18 mouse cellular contexts compared by ENCODE assay signal in genomic region chr9:89449656-89450055, GRCm38 (mm10).
DNase-seq lines count a peak whose midpoint lies in the region; ATAC-seq and TF ChIP-seq lines count a peak whose summit lies in the region.
"Had no signal": no experiment of that assay in that cellular context is flagged by ENCODE, and none has a peak within 500 bp of the region (broad histone marks: within the 10 kb centered on the region; RNA-seq: fewer than 3 reads in every experiment).

No protein-coding gene starts in this region.

- no peaks in the 10 kb centered on the region for H3K27me3 ChIP-seq in hindbrain, embryonic 10.5 days (ENCODE audit: insufficient read depth, poor library complexity, severe bottlenecking)
- H3K27me3 ChIP-seq in hindbrain, embryonic 12.5 days, result no peaks in the 10 kb centered on the region
- no peaks in the 10 kb centered on the region for H3K27me3 ChIP-seq in lung, embryonic 14.5 days (ENCODE audit: insufficient read depth, low read length)
- no peaks in the 10 kb centered on the region for H3K27me3 ChIP-seq in hindbrain, embryonic 11.5 days (ENCODE audit: control insufficient read depth, insufficient read depth, low read length)
- no peaks in the 10 kb centered on the region for H3K27me3 ChIP-seq in cerebellum, adult 2 months (ENCODE audit: control insufficient read depth, insufficient read depth, low read length)
- H3K27me3 ChIP-seq: megakaryocyte, embryonic 14.5 days; Patski had no signal

- TF ChIP-seq POLR2A in cerebellum, adult 2 months (IDR thresholded peaks at IDR 0.05; ENCODE audit: borderline replicate concordance, insufficient read depth, low read length), result no peak

- DNase-seq in hindbrain, embryonic 10.5 days (ENCODE audit: low spot score), result peak; percentile 8
- peak; percentile 46 for DNase-seq in lung, embryonic 14.5 days
- no peak for DNase-seq in lung, postnatal 14 days
- DNase-seq in hindbrain, embryonic 11.5 days (ENCODE audit: low spot score), result peak; percentile 1
- DNase-seq in mesoderm, embryonic 11.5 days (ENCODE audit: low read depth, low spot score), result peak; percentile 62
- no peak for DNase-seq in ovary, postnatal 14 days (ENCODE audit: low spot score)
- DNase-seq in cerebellum, adult 2 months, result no peak
- DNase-seq: cerebellum, adult 11-12 months; heart, adult 18-20 months; layer of hippocampus, postnatal 36 days; liver; lung, adult 2 months; right cerebral cortex, postnatal 25 days; thymus, postnatal 25 days had no signal

- WGBS in hindbrain, embryonic 10.5 days, result 80% methylated on average over 6 of the region's 6 CpGs
- 77% methylated on average over 6 of the region's 6 CpGs for WGBS in hindbrain, embryonic 12.5 days
- WGBS in lung, embryonic 14.5 days, result 60% methylated on average over 6 of the region's 6 CpGs
- WGBS in hindbrain, embryonic 11.5 days, result 77% methylated on average over 6 of the region's 6 CpGs
- 51% methylated on average over 6 of the region's 6 CpGs for WGBS in cerebellum, adult 2 months

- H3K27ac ChIP-seq in hindbrain, embryonic 10.5 days, result no peak overlapping the region
- H3K27ac ChIP-seq in hindbrain, embryonic 12.5 days, result no peak overlapping the region
- no peak overlapping the region for H3K27ac ChIP-seq in lung, embryonic 14.5 days (ENCODE audit: low read depth)
- no peak overlapping the region for H3K27ac ChIP-seq in hindbrain, embryonic 11.5 days (ENCODE audit: low read depth, low read length)
- H3K27ac ChIP-seq in cerebellum, adult 2 months (ENCODE audit: insufficient read depth, low read length), result no peak overlapping the region
- H3K27ac ChIP-seq: forebrain, embryonic 10.5 days had no signal

- no peaks in the 10 kb centered on the region; the same call in 1 of the 2 replicates for H3K4me1 ChIP-seq in hindbrain, embryonic 10.5 days (replicated peaks)
- H3K4me1 ChIP-seq in hindbrain, embryonic 12.5 days, result no peaks in the 10 kb centered on the region
- no peaks in the 10 kb centered on the region for H3K4me1 ChIP-seq in lung, embryonic 14.5 days (ENCODE audit: insufficient read depth)
- no peaks in the 10 kb centered on the region for H3K4me1 ChIP-seq in hindbrain, embryonic 11.5 days (replicated peaks; ENCODE audit: control insufficient read depth, insufficient read depth, low read length)
- no peaks in the 10 kb centered on the region for H3K4me1 ChIP-seq in cerebellum, adult 2 months (ENCODE audit: control insufficient read depth, insufficient read depth, low read length)
- H3K4me1 ChIP-seq: megakaryocyte, embryonic 14.5 days had no signal

- no peaks in the 10 kb centered on the region for H3K36me3 ChIP-seq in hindbrain, embryonic 10.5 days
- no peaks in the 10 kb centered on the region for H3K36me3 ChIP-seq in hindbrain, embryonic 12.5 days
- no peaks in the 10 kb centered on the region for H3K36me3 ChIP-seq in lung, embryonic 14.5 days (ENCODE audit: insufficient read depth)
- no peaks in the 10 kb centered on the region for H3K36me3 ChIP-seq in hindbrain, embryonic 11.5 days (ENCODE audit: control insufficient read depth, insufficient read depth, low read length)
- H3K36me3 ChIP-seq: forebrain, embryonic 10.5 days had no signal

- no peak for ATAC-seq in hindbrain, embryonic 12.5 days (ENCODE audit: low FRiP score)
- peak; percentile 63; the same call in 1 of the 2 replicates for ATAC-seq in lung, embryonic 14.5 days (ENCODE audit: insufficient read depth)
- no peak for ATAC-seq in hindbrain, embryonic 11.5 days (ENCODE audit: low FRiP score)
- ATAC-seq: Patski had no signal

- no peaks in the 10 kb centered on the region for H3K9me3 ChIP-seq in hindbrain, embryonic 10.5 days
- no peaks in the 10 kb centered on the region for H3K9me3 ChIP-seq in hindbrain, embryonic 12.5 days (replicated peaks)
- H3K9me3 ChIP-seq in lung, embryonic 14.5 days (ENCODE audit: low read depth, low read length), result no peaks in the 10 kb centered on the region
- no peaks in the 10 kb centered on the region for H3K9me3 ChIP-seq in hindbrain, embryonic 11.5 days (ENCODE audit: control insufficient read depth, low read length)
- H3K9me3 ChIP-seq: forebrain, embryonic 10.5 days had no signal

- no peak overlapping the region for H3K4me3 ChIP-seq in hindbrain, embryonic 10.5 days
- H3K4me3 ChIP-seq in hindbrain, embryonic 12.5 days, result no peak overlapping the region
- H3K4me3 ChIP-seq in lung, embryonic 14.5 days (ENCODE audit: low read depth, low read length), result no peak overlapping the region
- H3K4me3 ChIP-seq in hindbrain, embryonic 11.5 days (ENCODE audit: low read depth, low read length), result no peak overlapping the region
- no peak overlapping the region for H3K4me3 ChIP-seq in cerebellum, adult 2 months (replicated peaks; ENCODE audit: insufficient read depth, low read depth, low read length)
- H3K4me3 ChIP-seq: forebrain, embryonic 10.5 days; megakaryocyte, embryonic 14.5 days had no signal

- TF ChIP-seq CTCF in lung, embryonic 14.5 days (IDR thresholded peaks at IDR 0.05; ENCODE audit: low read depth), result no peak
- TF ChIP-seq CTCF in cerebellum, adult 2 months (IDR thresholded peaks at IDR 0.05; ENCODE audit: borderline replicate concordance, insufficient read depth, low read depth, low read length), result no peak

- no peak overlapping the region for H3K4me2 ChIP-seq in hindbrain, embryonic 12.5 days (replicated peaks)
- no peak overlapping the region for H3K4me2 ChIP-seq in lung, embryonic 14.5 days
- no peak overlapping the region for H3K4me2 ChIP-seq in hindbrain, embryonic 11.5 days (replicated peaks; ENCODE audit: low read depth, low read length)

- H3K9ac ChIP-seq in hindbrain, embryonic 12.5 days, result no peak overlapping the region
- no peak overlapping the region for H3K9ac ChIP-seq in lung, embryonic 14.5 days
- H3K9ac ChIP-seq in hindbrain, embryonic 11.5 days (ENCODE audit: low read depth, low read length), result no peak overlapping the region

Comparison
In these comparisons a context has a peak if more than half of its experiments do, and no peak if none do; other contexts are left out.
1. DNase-seq: peak in hindbrain, embryonic 10.5 days (single experiment), lung, embryonic 14.5 days (single experiment), hindbrain, embryonic 11.5 days (single experiment) and mesoderm, embryonic 11.5 days (single experiment); none in lung, postnatal 14 days (single experiment), ovary, postnatal 14 days (single experiment) and cerebellum, adult 2 months (0 of 2).